Mouse (Mus musculus) midbrain, embryonic 12.5 days (tissue): ENCODE measurements around the gene Olfr1062. TPM values are rescaled to one million over a fixed set of nuclear protein-coding genes. Genes with fewer than 3 reads are reported as not detected.

ENCODE experiments used
- polyA plus RNA-seq: library from polyadenylated mRNA; unstranded; fragments of >200 nt; fragmentation: Nextera tagmentation; extraction: Ambion mirVana; gene quantifications from 2 replicates; pipeline ENCODE4 v1.2.1, GENCODE M21; 2016

Gene Olfr1062
- polyA plus RNA-seq, 1 experiment from 2014 or later: not detected

Other genes starting within 250 kb of the Olfr1062 start
- not detected in 2 replicates for gene Olfr1044, start 248.9 kb downstream of the Olfr1062 start, polyA plus RNA-seq
- gene Olfr52, start 241.1 kb downstream of the Olfr1062 start, polyA plus RNA-seq: not detected in 2 replicates
- not detected in 2 replicates for gene Olfr1045, start 223.7 kb downstream of the Olfr1062 start, polyA plus RNA-seq
- gene Olfr1046, start 207.4 kb downstream of the Olfr1062 start, polyA plus RNA-seq: not detected in 2 replicates
- gene Olfr1047, start 195.3 kb downstream of the Olfr1062 start, polyA plus RNA-seq: not detected in 2 replicates
- not detected in 2 replicates for gene Olfr1048, start 186.5 kb downstream of the Olfr1062 start, polyA plus RNA-seq
- gene Olfr1049, start 168.4 kb downstream of the Olfr1062 start, polyA plus RNA-seq: not detected in 2 replicates
- not detected in 2 replicates for gene Olfr1051, start 147.7 kb downstream of the Olfr1062 start, polyA plus RNA-seq
- gene Olfr1052, start 134.3 kb downstream of the Olfr1062 start, polyA plus RNA-seq: not detected in 2 replicates
- gene Olfr1053, start 111.5 kb downstream of the Olfr1062 start, polyA plus RNA-seq: not detected in 2 replicates
- gene Olfr1054, start 91.3 kb downstream of the Olfr1062 start, polyA plus RNA-seq: not detected in 2 replicates
- gene Olfr1055, start 76.5 kb downstream of the Olfr1062 start, polyA plus RNA-seq: not detected in 2 replicates
- gene Olfr1056, start 64.3 kb downstream of the Olfr1062 start, polyA plus RNA-seq: not detected in 2 replicates
- not detected in 2 replicates for gene Olfr1057, start 48.4 kb downstream of the Olfr1062 start, polyA plus RNA-seq
- not detected in 2 replicates for gene Olfr1058, start 38.2 kb downstream of the Olfr1062 start, polyA plus RNA-seq
- gene Olfr1061, start 12.7 kb downstream of the Olfr1062 start, polyA plus RNA-seq: not detected in 2 replicates
- not detected in 2 replicates for gene Olfr1065, start 23.8 kb upstream of the Olfr1062 start, polyA plus RNA-seq
- gene Olfr1066, start 29.5 kb upstream of the Olfr1062 start, polyA plus RNA-seq: not detected in 2 replicates
- gene Olfr228, start 60.6 kb upstream of the Olfr1062 start, polyA plus RNA-seq: not detected in 2 replicates
- gene Olfr1076, start 81.7 kb upstream of the Olfr1062 start, polyA plus RNA-seq: not detected in 2 replicates
- gene Olfr1079, start 115.7 kb upstream of the Olfr1062 start, polyA plus RNA-seq: not detected in 2 replicates
- not detected in 2 replicates for gene Olfr1080, start 131.5 kb upstream of the Olfr1062 start, polyA plus RNA-seq
- gene Olfr1082, start 172.2 kb upstream of the Olfr1062 start, polyA plus RNA-seq: not detected in 2 replicates
- gene Olfr1084, start 213.0 kb upstream of the Olfr1062 start, polyA plus RNA-seq: not detected in 2 replicates
- gene Olfr1085, start 235.3 kb upstream of the Olfr1062 start, polyA plus RNA-seq: not detected in 2 replicates